Mouse (Mus musculus): Measurements from ENCODE around the gene Cldn7.

GRCm38 (mm10) chr11:69930967-69931537 lies 33.5 kb upstream of the Cldn7 start:
- TF ChIP-seq CTCF (IDR thresholded peaks at IDR 0.05; ENCODE audit: low read depth) (no peak), EP300 (IDR thresholded peaks at IDR 0.05; ENCODE audit: low read depth) (no peak)

Data from liver, postnatal 0 days (tissue).